Mouse (Mus musculus) kidney, embryonic 15.5 days (tissue): ENCODE measurements around the gene Ascc3. TPM values are rescaled to one million over a fixed set of nuclear protein-coding genes. Genes with fewer than 3 reads are reported as not detected.
A peak's percentile ranks its signal among the peaks of the same experiment; 100 is the strongest.

Experiments
- ATAC-seq: fragments of 200-750 bp; cut with Nextera tagmentation; replicated peaks from 2 replicates; pipeline ENCODE4 v1.8.0; 2017; ENCODE audit warnings: moderate TSS enrichment; ENCODE audit not compliant: low FRiP score
- H3K27ac ChIP-seq: fragments of 300-500 bp; sonication (generic); 2 replicates; pipeline ENCODE4 v1.5.1; 2015; ENCODE audit warnings: mild to moderate bottlenecking, inconsistent platforms
- H3K27me3 ChIP-seq: fragments of 300-500 bp; sonication (generic); 2 replicates; pipeline ENCODE4 v1.6.1; 2015; ENCODE audit warnings: inconsistent platforms
- H3K36me3 ChIP-seq: fragments of 300-500 bp; sonication (generic); 2 replicates; pipeline ENCODE4 v1.6.1; 2015; ENCODE audit warnings: inconsistent platforms
- H3K4me1 ChIP-seq: fragments of 300-500 bp; sonication (generic); 2 replicates; pipeline ENCODE4 v1.6.1; 2015; ENCODE audit warnings: inconsistent platforms
- H3K4me2 ChIP-seq: fragments of 300-500 bp; sonication (generic); 2 replicates; pipeline ENCODE4 v1.6.1; 2015; ENCODE audit warnings: moderate library complexity, mild to moderate bottlenecking, inconsistent platforms
- H3K4me3 ChIP-seq: fragments of 300-500 bp; sonication (generic); replicated peaks from 2 replicates; pipeline ENCODE4 v1.5.1; 2015; ENCODE audit warnings: mild to moderate bottlenecking, inconsistent platforms
- H3K9ac ChIP-seq: fragments of 300-500 bp; sonication (generic); 2 replicates; pipeline ENCODE4 v1.6.1; 2015; ENCODE audit warnings: mild to moderate bottlenecking, inconsistent platforms
- H3K9me3 ChIP-seq: fragments of 300-500 bp; sonication (generic); replicated peaks from 2 replicates; pipeline ENCODE4 v1.6.1; 2016; ENCODE audit warnings: inconsistent platforms
- WGBS: fragments of 180-500 bp; shearing (Covaris S2); methylation state at CpG from one replicate; pipeline ENCODE4 v1.1.7; 2015; ENCODE audit warnings: mixed read lengths; 5-methylcytosine and 5-hydroxymethylcytosine counted together
- polyA plus RNA-seq: library from polyadenylated mRNA; unstranded; fragments of >200 nt; fragmentation: Nextera tagmentation; extraction: Ambion mirVana; gene quantifications from 2 replicates; pipeline ENCODE4 v1.2.1, GENCODE M21; 2015

Gene Ascc3
- polyA plus RNA-seq, 1 experiment from 2014 or later: 15.7 TPM

- H3K4me1 ChIP-seq: peaks cover 34% of the 10 kb centered on the region
- whole genome bisulfite sequencing: 2% methylated on average over 21 of the region's 21 CpGs
- peak overlapping the region; percentile 58 for H3K4me3 ChIP-seq
- no peaks in the 10 kb centered on the region for H3K36me3 ChIP-seq
- H3K9me3 ChIP-seq: no peaks in the 10 kb centered on the region
- peaks cover 89% of the 10 kb centered on the region for H3K27me3 ChIP-seq
- peak overlapping the region; percentile 65 for H3K9ac ChIP-seq
- ATAC-seq: no peak
- H3K4me2 ChIP-seq: peak overlapping the region; percentile 82
- H3K27ac ChIP-seq: peak overlapping the region; percentile 92; the same call in 1 of the 2 replicates
Measured at GRCm38 (mm10) chr10:50895881-50896766, 303.7 kb downstream of the Ascc3 start.

- H3K36me3 ChIP-seq: no peaks in the 10 kb centered on the region
- H3K4me2 ChIP-seq: peak overlapping the region; percentile 82; the same call in 1 of the 2 replicates
- 7% methylated on average over 3 of the region's 3 CpGs for WGBS
- H3K27me3 ChIP-seq: peaks cover 89% of the 10 kb centered on the region
- peak overlapping the region; percentile 58 for H3K4me3 ChIP-seq
- H3K9ac ChIP-seq: peak overlapping the region; percentile 65; the same call in 1 of the 2 replicates
- no peak for ATAC-seq
- H3K27ac ChIP-seq: no peak overlapping the region
- H3K9me3 ChIP-seq: no peaks in the 10 kb centered on the region
- peaks cover 34% of the 10 kb centered on the region for H3K4me1 ChIP-seq
Measured at GRCm38 (mm10) chr10:50896767-50897390, 304.4 kb downstream of the Ascc3 start.

- peaks cover 89% of the 10 kb centered on the region for H3K27me3 ChIP-seq
- H3K27ac ChIP-seq: peak overlapping the region; percentile 52; the same call in 1 of the 2 replicates
- ATAC-seq: no peak
- H3K4me3 ChIP-seq: peak overlapping the region; percentile 58
- H3K9ac ChIP-seq: no peak overlapping the region
- no peaks in the 10 kb centered on the region for H3K9me3 ChIP-seq
- 2% methylated on average over 32 of the region's 32 CpGs for WGBS
- no peaks in the 10 kb centered on the region for H3K36me3 ChIP-seq
- peaks cover 25% of the 10 kb centered on the region for H3K4me1 ChIP-seq
- peak overlapping the region; percentile 45 for H3K4me2 ChIP-seq
Measured at GRCm38 (mm10) chr10:50897530-50898471, 305.3 kb downstream of the Ascc3 start.

DNA sequence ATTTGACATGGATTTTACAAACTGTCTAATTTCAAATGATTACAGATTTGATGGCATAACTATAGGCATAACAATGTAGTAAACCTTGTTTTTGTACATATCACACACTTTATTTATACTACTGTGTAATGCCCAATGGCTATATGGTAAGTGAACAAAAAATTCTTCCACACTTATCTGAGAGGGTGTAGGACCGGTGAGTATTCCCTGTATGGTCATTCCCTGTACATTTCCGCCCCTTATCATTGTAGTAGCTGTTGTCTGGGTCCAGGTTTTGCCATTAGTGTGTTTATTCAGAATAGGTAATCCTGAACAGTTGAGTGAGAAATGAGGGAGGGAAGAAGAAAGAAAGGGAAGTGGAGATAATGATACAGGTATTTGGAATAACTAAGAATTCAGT, 306.2 kb downstream of the Ascc3 start:
- H3K4me3 ChIP-seq: peak overlapping the region; percentile 33
- ATAC-seq: no peak
- H3K27ac ChIP-seq: no peak overlapping the region
- peak overlapping the region; percentile 41 for H3K4me2 ChIP-seq
- H3K36me3 ChIP-seq: no peaks in the 10 kb centered on the region
- 16% methylated on average over 2 of the region's 2 CpGs for WGBS
- peaks cover 88% of the 10 kb centered on the region for H3K27me3 ChIP-seq
- peaks cover 23% of the 10 kb centered on the region for H3K4me1 ChIP-seq
- H3K9ac ChIP-seq: no peak overlapping the region
- H3K9me3 ChIP-seq: no peaks in the 10 kb centered on the region

GRCm38 (mm10) chr10:50899846-50900745, 307.6 kb downstream of the Ascc3 start:
- Histone ChIP-seq H3K4me3 (peak overlapping the region; percentile 36), H3K36me3 (no peaks in the 10 kb centered on the region), H3K27ac (peak overlapping the region; percentile 89; the same call in 1 of the 2 replicates), H3K4me2 (peak overlapping the region; percentile 54), H3K9me3 (no peaks in the 10 kb centered on the region), H3K9ac (peak overlapping the region; percentile 26), H3K27me3 (peaks cover 87% of the 10 kb centered on the region), H3K4me1 (peaks cover 21% of the 10 kb centered on the region)
- WGBS: 2% methylated on average over 21 of the region's 21 CpGs
- ATAC-seq: no peak
